ENCODE assay signal across 8 mouse cellular contexts in the genomic region with DNA sequence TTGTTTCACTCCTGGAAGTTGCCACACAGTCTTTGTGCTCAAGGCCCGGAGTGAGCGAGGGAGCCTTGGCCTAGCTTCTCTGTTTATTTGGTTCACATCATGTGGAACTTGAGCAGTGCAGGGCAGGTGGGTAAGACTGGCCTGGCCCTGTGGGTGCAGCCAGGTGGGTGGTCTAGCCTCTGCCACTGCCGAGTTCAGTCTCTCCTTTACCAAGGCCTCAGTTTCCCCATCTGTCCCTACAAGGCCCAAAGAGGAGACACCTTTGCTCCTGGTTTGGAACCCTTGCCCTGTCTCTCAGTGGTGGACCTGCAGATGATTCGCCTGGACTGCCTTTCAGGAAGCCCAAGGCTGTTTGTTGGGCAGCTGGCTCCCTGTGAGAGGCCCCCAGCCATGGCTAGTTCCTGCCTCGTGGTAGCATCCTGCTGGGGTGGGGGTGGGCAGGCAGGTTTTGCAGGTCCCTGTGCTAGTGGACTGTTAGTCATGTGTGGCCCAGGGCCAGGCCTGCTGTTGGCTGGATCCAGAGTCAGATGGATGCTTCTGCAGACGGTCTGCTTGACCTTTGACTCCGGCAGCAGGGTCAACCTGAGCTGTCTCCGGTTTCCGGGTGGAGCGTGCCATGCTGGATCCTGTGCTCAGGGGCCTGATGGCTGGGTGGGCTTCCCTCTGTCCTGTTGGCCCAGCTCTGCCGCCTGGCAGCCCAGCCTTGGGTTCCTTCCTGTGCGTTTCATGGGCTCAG. TPM values are rescaled to one million over a fixed set of nuclear protein-coding genes. Genes with fewer than 3 reads are reported as not detected.
DNase-seq lines count a peak whose midpoint lies in the region; ATAC-seq lines count a peak whose summit lies in the region.

No protein-coding gene starts in this region.

- H3K4me3 ChIP-seq in forebrain, embryonic 12.5 days (replicated peaks) = no peak overlapping the region
- H3K4me3 ChIP-seq in forebrain, embryonic 11.5 days (ENCODE audit: low read depth, low read length) = no peak overlapping the region
- no peak overlapping the region for H3K4me3 ChIP-seq in embryonic facial prominence, embryonic 14.5 days (ENCODE audit: low read depth, low read length)
- no peak overlapping the region for H3K4me3 ChIP-seq in kidney, embryonic 16.5 days (ENCODE audit: low read length)

- H3K27me3 ChIP-seq in forebrain, embryonic 12.5 days = no peaks in the 10 kb centered on the region
- no peaks in the 10 kb centered on the region for H3K27me3 ChIP-seq in forebrain, embryonic 11.5 days (ENCODE audit: control insufficient read depth, insufficient read depth, low read length)
- H3K27me3 ChIP-seq in embryonic facial prominence, embryonic 14.5 days (replicated peaks; ENCODE audit: control insufficient read depth, insufficient read depth, low read length) = no peaks in the 10 kb centered on the region
- H3K27me3 ChIP-seq in kidney, embryonic 16.5 days (ENCODE audit: insufficient read depth, low read length) = peaks cover 15% of the 10 kb centered on the region

- H3K27ac ChIP-seq in forebrain, embryonic 12.5 days = peak overlapping the region; percentile 65
- H3K27ac ChIP-seq in forebrain, embryonic 11.5 days (ENCODE audit: low read depth, low read length) = no peak overlapping the region
- peak overlapping the region; percentile 48; the same call in 1 of the 2 replicates for H3K27ac ChIP-seq in embryonic facial prominence, embryonic 14.5 days (replicated peaks; ENCODE audit: low read depth, low read length)
- H3K27ac ChIP-seq in kidney, embryonic 16.5 days (ENCODE audit: low read length) = peak overlapping the region; percentile 50; the same call in 1 of the 2 replicates

- no peak overlapping the region for H3K9ac ChIP-seq in forebrain, embryonic 12.5 days
- H3K9ac ChIP-seq in forebrain, embryonic 11.5 days (ENCODE audit: low read length) = no peak overlapping the region
- H3K9ac ChIP-seq in embryonic facial prominence, embryonic 14.5 days (ENCODE audit: low read depth, low read length) = peak overlapping the region; percentile 43; the same call in 1 of the 2 replicates
- no peak overlapping the region for H3K9ac ChIP-seq in kidney, embryonic 16.5 days (replicated peaks; ENCODE audit: low read length)

- H3K4me2 ChIP-seq in forebrain, embryonic 12.5 days = peak overlapping the region; percentile 13; the same call in 1 of the 2 replicates
- H3K4me2 ChIP-seq in forebrain, embryonic 11.5 days (ENCODE audit: low read depth, low read length, severe bottlenecking) = no peak overlapping the region
- peak overlapping the region; percentile 8 for H3K4me2 ChIP-seq in embryonic facial prominence, embryonic 14.5 days (ENCODE audit: low read depth, low read length)
- H3K4me2 ChIP-seq in kidney, embryonic 16.5 days (replicated peaks; ENCODE audit: low read depth, low read length) = 0 out of 2 replicates have a peak overlapping the region, but pooled peaks have one; percentile 9

- H3K9me3 ChIP-seq in forebrain, embryonic 12.5 days = no peaks in the 10 kb centered on the region
- no peaks in the 10 kb centered on the region for H3K9me3 ChIP-seq in forebrain, embryonic 11.5 days (ENCODE audit: control insufficient read depth, low read length)
- no peaks in the 10 kb centered on the region for H3K9me3 ChIP-seq in embryonic facial prominence, embryonic 14.5 days (ENCODE audit: control insufficient read depth, low read length)
- H3K9me3 ChIP-seq in kidney, embryonic 16.5 days (ENCODE audit: low read length) = no peaks in the 10 kb centered on the region

- WGBS in forebrain, embryonic 12.5 days = 52% methylated on average over 12 of the region's 12 CpGs
- 48% methylated on average over 12 of the region's 12 CpGs for WGBS in forebrain, embryonic 11.5 days
- 29% methylated on average over 12 of the region's 12 CpGs for WGBS in embryonic facial prominence, embryonic 14.5 days
- 32% methylated on average over 12 of the region's 12 CpGs for WGBS in kidney, embryonic 16.5 days

- peaks cover 19% of the 10 kb centered on the region for H3K36me3 ChIP-seq in forebrain, embryonic 12.5 days (replicated peaks)
- H3K36me3 ChIP-seq in forebrain, embryonic 11.5 days (ENCODE audit: control insufficient read depth, insufficient read depth, low read length) = no peaks in the 10 kb centered on the region; the same call in 1 of the 2 replicates
- H3K36me3 ChIP-seq in embryonic facial prominence, embryonic 14.5 days (ENCODE audit: control insufficient read depth, insufficient read depth, low read length) = peaks cover 4% of the 10 kb centered on the region; the same call in 1 of the 2 replicates
- no peaks in the 10 kb centered on the region for H3K36me3 ChIP-seq in kidney, embryonic 16.5 days (ENCODE audit: insufficient read depth, low read length)

- DNase-seq in forebrain, embryonic 11.5 days (ENCODE audit: low spot score) = no peak
- no peak for DNase-seq in embryonic facial prominence, embryonic 14.5 days (ENCODE audit: low spot score)
- peak; percentile 52 for DNase-seq in lung, postnatal 36 days
- no peak for DNase-seq in B cell, adult 2 months
- DNase-seq in cerebellum, adult 18-20 months = no peak

- no peak for ATAC-seq in forebrain, embryonic 12.5 days (ENCODE audit: low FRiP score)
- ATAC-seq in forebrain, embryonic 11.5 days (replicated peaks; ENCODE audit: low FRiP score) = no peak
- no peak for ATAC-seq in embryonic facial prominence, embryonic 14.5 days (ENCODE audit: low read depth)
- peak; percentile 46; the same call in 1 of the 2 replicates for ATAC-seq in kidney, embryonic 16.5 days (ENCODE audit: low FRiP score, low TSS enrichment)
- no peak for ATAC-seq in granulocyte monocyte progenitor cell, adult 5-6 weeks (replicated peaks; ENCODE audit: poor library complexity, severe bottlenecking)

- H3K4me1 ChIP-seq in forebrain, embryonic 12.5 days = peaks cover 99% of the 10 kb centered on the region
- peaks cover 52% of the 10 kb centered on the region for H3K4me1 ChIP-seq in forebrain, embryonic 11.5 days (replicated peaks; ENCODE audit: control insufficient read depth, insufficient read depth, low read length)
- peaks cover 57% of the 10 kb centered on the region for H3K4me1 ChIP-seq in embryonic facial prominence, embryonic 14.5 days (ENCODE audit: control insufficient read depth, insufficient read depth, low read length)
- H3K4me1 ChIP-seq in kidney, embryonic 16.5 days (ENCODE audit: insufficient read depth, low read length) = peaks cover 42% of the 10 kb centered on the region

RNA-seq across cellular contexts. Expression of a gene that starts 5.4 kb away (rescaled TPM):
- 11.8 and 14.0 TPM in 2 replicates for polyA plus RNA-seq in forebrain, embryonic 12.5 days (2016; fragmentation: Nextera tagmentation; extraction: Ambion mirVana)
- polyA plus RNA-seq in forebrain, embryonic 11.5 days (2014; fragmentation: Nextera tagmentation; extraction: Ambion mirVana) = 6.4 and 7.1 TPM in 2 replicates
- polyA plus RNA-seq in embryonic facial prominence, embryonic 14.5 days (2014; fragmentation: Nextera tagmentation; extraction: Ambion mirVana) = 4.0 TPM in 2 replicates
- 3.8 and 4.4 TPM in 2 replicates for polyA plus RNA-seq in kidney, embryonic 16.5 days (2015; fragmentation: Nextera tagmentation; extraction: Ambion mirVana)
- total RNA-seq in granulocyte monocyte progenitor cell, adult 5-6 weeks (2014; fragmentation: Nextera tagmentation) = not detected in 2 replicates
- not detected in 2 replicates for total RNA-seq in granulocyte monocyte progenitor cell, adult 5-6 weeks (2017)

RNA-seq across cellular contexts. Expression of a gene that starts 44.9 kb away (rescaled TPM):
- polyA plus RNA-seq in forebrain, embryonic 12.5 days (2016; fragmentation: Nextera tagmentation; extraction: Ambion mirVana) = 0.23 and 0.59 TPM in 2 replicates
- polyA plus RNA-seq in forebrain, embryonic 11.5 days (2014; fragmentation: Nextera tagmentation; extraction: Ambion mirVana) = 0.29 and 1.1 TPM in 2 replicates
- polyA plus RNA-seq in embryonic facial prominence, embryonic 14.5 days (2014; fragmentation: Nextera tagmentation; extraction: Ambion mirVana) = 1.4 and 2.6 TPM in 2 replicates
- 3.7 TPM in 2 replicates for polyA plus RNA-seq in kidney, embryonic 16.5 days (2015; fragmentation: Nextera tagmentation; extraction: Ambion mirVana)
- not detected in 2 replicates for total RNA-seq in granulocyte monocyte progenitor cell, adult 5-6 weeks (2014; fragmentation: Nextera tagmentation)
- not detected in 2 replicates for total RNA-seq in granulocyte monocyte progenitor cell, adult 5-6 weeks (2017)
